Mouse (Mus musculus) macrophage (primary cell): Measurements from ENCODE around the gene Repin1. TPM values are rescaled to one million over a fixed set of nuclear protein-coding genes. Genes with fewer than 3 reads are reported as not detected.
"Not testable (repeated sequence)": the region's sequence is repeated elsewhere in the genome, so short reads cannot be mapped to it uniquely, and the experiment has no call there.

Experiments
- H3K27ac ChIP-seq: fragments of 350-480 bp; formaldehyde crosslinking; 2 replicates; pipeline ENCODE4 v1.9.0; 2021
- H3K36me3 ChIP-seq: fragments of 350-480 bp; formaldehyde crosslinking; 2 replicates; pipeline ENCODE4 v1.9.0; 2021; ENCODE audit errors: inconsistent target
- H3K4me3 ChIP-seq: fragments of 350-480 bp; formaldehyde crosslinking; 2 replicates; pipeline ENCODE4 v1.9.0; 2021; ENCODE audit errors: inconsistent target
- H3K79me2 ChIP-seq: fragments of 350-480 bp; formaldehyde crosslinking; 2 replicates; pipeline ENCODE4 v1.9.0; 2021; ENCODE audit errors: inconsistent target
- WGBS: methylation state at CpG from one replicate; pipeline ENCODE4 v1.1.7; 2026; ENCODE audit warnings: inconsistent platforms; ENCODE audit not compliant: missing documents; 5-methylcytosine and 5-hydroxymethylcytosine counted together
- polyA plus RNA-seq: library from polyadenylated mRNA; stranded (reverse); fragments of 250-400 nt; gene quantifications from 3 replicates; pipeline ENCODE4 v1.2.4, GENCODE M21; 2018; ENCODE audit warnings: inconsistent platforms

Gene Repin1
- polyA plus RNA-seq, 1 experiment from 2014 or later: 5.1 TPM

- not testable (repeated sequence) for H3K27ac ChIP-seq, H3K79me2 ChIP-seq, H3K36me3 ChIP-seq, H3K4me3 ChIP-seq
- 87% methylated on average over 7 of the region's 8 CpGs for whole genome bisulfite sequencing
These were observed 28.6 kb downstream of the Repin1 start for GRCm38 (mm10) chr6:48622186-48622843.

- no peaks in the 10 kb centered on the region for H3K79me2 ChIP-seq
- no peak overlapping the region for H3K4me3 ChIP-seq
- no peaks in the 10 kb centered on the region for H3K36me3 ChIP-seq
- 75% methylated on average over 1 of the region's 1 CpGs for WGBS
- no peak overlapping the region for H3K27ac ChIP-seq
These were observed 29.8 kb downstream of the Repin1 start for GRCm38 (mm10) chr6:48623460-48623859.

- H3K79me2 ChIP-seq: no peaks in the 10 kb centered on the region
- H3K36me3 ChIP-seq: no peaks in the 10 kb centered on the region
- no peak within 1 kb of the TSS for H3K4me3 ChIP-seq
- WGBS: 91% methylated on average over 8 of the region's 8 CpGs
- no peak within 1 kb of the TSS for H3K27ac ChIP-seq
These were observed 32.8 kb downstream of the Repin1 start, which contains the start of gene AI854703 for GRCm38 (mm10) chr6:48626464-48626863. Gene AI854703 (plus strand): TSS chr6:48626764.

GRCm38 (mm10) chr6:48626984-48627383 lies 33.3 kb downstream of the Repin1 start:
- under 1% methylated on average over 32 of the region's 32 CpGs for WGBS

GRCm38 (mm10) chr6:48627511-48627924 lies 33.8 kb downstream of the Repin1 start:
- WGBS: 14% methylated on average over 7 of the region's 7 CpGs
- Histone ChIP-seq H3K36me3 (no peaks in the 10 kb centered on the region), H3K79me2 (no peaks in the 10 kb centered on the region), H3K4me3 (no peak overlapping the region), H3K27ac (no peak overlapping the region)

More at GRCm38 (mm10) chr6:48626984-48627383, 33.3 kb downstream of the Repin1 start:
- H3K36me3 ChIP-seq: no peaks in the 10 kb centered on the region
- H3K27ac ChIP-seq: no peak overlapping the region
- no peaks in the 10 kb centered on the region for H3K79me2 ChIP-seq
- H3K4me3 ChIP-seq: no peak overlapping the region

- Histone ChIP-seq H3K79me2 (no peaks in the 10 kb centered on the region), H3K4me3 (no peak overlapping the region), H3K27ac (no peak overlapping the region), H3K36me3 (no peaks in the 10 kb centered on the region)
- WGBS: 60% methylated on average over 3 of the region's 3 CpGs
These were observed 34.7 kb downstream of the Repin1 start for GRCm38 (mm10) chr6:48628377-48628776.

GRCm38 (mm10) chr6:48628808-48629660 lies 35.4 kb downstream of the Repin1 start:
- WGBS: 8% methylated on average over 54 of the region's 54 CpGs
- Histone ChIP-seq H3K4me3 (no peak overlapping the region), H3K27ac (no peak overlapping the region), H3K36me3 (no peaks in the 10 kb centered on the region), H3K79me2 (no peaks in the 10 kb centered on the region)

- 19% methylated on average over 13 of the region's 13 CpGs for WGBS
- Histone ChIP-seq H3K79me2 (no peaks in the 10 kb centered on the region), H3K4me3 (no peak overlapping the region), H3K27ac (no peak overlapping the region), H3K36me3 (no peaks in the 10 kb centered on the region)
These were observed 36.0 kb downstream of the Repin1 start for GRCm38 (mm10) chr6:48629661-48630034.

- H3K36me3 ChIP-seq: no peaks in the 10 kb centered on the region
- no peaks in the 10 kb centered on the region for H3K79me2 ChIP-seq
- no peak overlapping the region for H3K27ac ChIP-seq
- H3K4me3 ChIP-seq: no peak overlapping the region
- WGBS: 93% methylated on average over 8 of the region's 8 CpGs
These were observed 37.1 kb downstream of the Repin1 start for GRCm38 (mm10) chr6:48630831-48631230.

- H3K36me3 ChIP-seq: no peaks in the 10 kb centered on the region
- H3K27ac ChIP-seq: no peak overlapping the region
- 92% methylated on average over 2 of the region's 2 CpGs for WGBS
- H3K4me3 ChIP-seq: no peak overlapping the region
- no peaks in the 10 kb centered on the region for H3K79me2 ChIP-seq
These were observed 41.4 kb downstream of the Repin1 start for GRCm38 (mm10) chr6:48635105-48635504.

GRCm38 (mm10) chr6:48636515-48636914 lies 42.8 kb downstream of the Repin1 start:
- H3K36me3 ChIP-seq: no peaks in the 10 kb centered on the region
- H3K79me2 ChIP-seq: no peaks in the 10 kb centered on the region
- H3K27ac ChIP-seq: no peak overlapping the region
- WGBS: 92% methylated on average over 6 of the region's 6 CpGs
- H3K4me3 ChIP-seq: no peak overlapping the region

GRCm38 (mm10) chr6:48637811-48638500 lies 44.3 kb downstream of the Repin1 start:
- H3K36me3 ChIP-seq: no peaks in the 10 kb centered on the region

GRCm38 (mm10) chr6:48638553-48638952 lies 44.9 kb downstream of the Repin1 start:
- no peaks in the 10 kb centered on the region for H3K79me2 ChIP-seq
- 89% methylated on average over 2 of the region's 2 CpGs for WGBS
- H3K4me3 ChIP-seq: no peak overlapping the region
- no peak overlapping the region for H3K27ac ChIP-seq
- H3K36me3 ChIP-seq: no peaks in the 10 kb centered on the region

More at GRCm38 (mm10) chr6:48637811-48638500, 44.3 kb downstream of the Repin1 start:
- H3K4me3 ChIP-seq: no peak overlapping the region
- no peaks in the 10 kb centered on the region for H3K79me2 ChIP-seq
- no peak overlapping the region for H3K27ac ChIP-seq
- 75% methylated on average over 6 of the region's 6 CpGs for WGBS

GRCm38 (mm10) chr6:48641391-48641790 lies 47.7 kb downstream of the Repin1 start:
- WGBS: 84% methylated on average over 6 of the region's 6 CpGs
- H3K36me3 ChIP-seq: no peaks in the 10 kb centered on the region
- H3K79me2 ChIP-seq: no peaks in the 10 kb centered on the region
- H3K4me3 ChIP-seq: no peak overlapping the region
- H3K27ac ChIP-seq: no peak overlapping the region
